Mouse (Mus musculus): ENCODE data around the gene Slk. TPM values are rescaled to one million over a fixed set of nuclear protein-coding genes. Genes with fewer than 3 reads are reported as not detected.

Slk gene
- total and polyA plus RNA-seq, 3 experiments, result 21.1 to 33.6 (median 25.5) TPM

GRCm38 (mm10) chr19:47531309-47531708 is 48.2 kb upstream of the Slk start:
- no peak for DNase-seq (ENCODE audit: extremely low read depth)
- Histone ChIP-seq H3K4me1 (ENCODE audit: control insufficient read depth in 1 of 2, insufficient read depth in 2 of 2) (peaks cover 0 to 19% of the 10 kb centered on the region in 2 experiments; a peak in 2 of 4 replicates), H3K9ac (ENCODE audit: insufficient read depth, low read depth) (no peak overlapping the region), H3K27ac (ENCODE audit: insufficient read depth, low read depth) (no peak overlapping the region), H3K9me3 (replicated peaks; ENCODE audit: low read length) (no peaks in the 10 kb centered on the region), H3K27me3 (replicated peaks) (no peaks in the 10 kb centered on the region), H3K4me3 (replicated peaks in 1 of 3; ENCODE audit: low read depth in 2 of 3, low read length in 2 of 3, poor library complexity in 1 of 3) (no peak overlapping the region), H3K4me2 (ENCODE audit: insufficient read depth, low read depth, poor library complexity, severe bottlenecking) (no peak overlapping the region), H3K36me3 (replicated peaks in 1 of 2; ENCODE audit: control insufficient read depth in 1 of 2, insufficient read depth in 1 of 2, low read length in 1 of 2) (peaks cover 27 to 67% of the 10 kb centered on the region in 2 experiments), H3K79me2 (replicated peaks; ENCODE audit: control insufficient read depth, extremely low read depth, insufficient read depth, poor library complexity, severe bottlenecking) (no peaks in the 10 kb centered on the region)
- dilution Hi-C loops (cut with MboI; ENCODE audit: extremely low pct_ligation_motif_present, extremely low pct_unique_long_range_greater_than_20kb, low sequenced_read_pairs), result no loop called here
- TF ChIP-seq ZC3H11A (IDR thresholded peaks at IDR 0.05; ENCODE audit: low read depth, low read length) (no peak), NELFE (IDR thresholded peaks at IDR 0.05; ENCODE audit: low read depth, low read length) (no peak), GABPA (IDR thresholded peaks at IDR 0.05; ENCODE audit: insufficient replicate concordance, low read depth, low read length) (no peak), CTCF (conservative IDR thresholded peaks at IDR 0.05 in 1 of 2, IDR thresholded peaks at IDR 0.05 in 1 of 2; ENCODE audit: low read depth in 2 of 2, low read length in 2 of 2) (no peak), IRF4 (IDR thresholded peaks at IDR 0.05; ENCODE audit: low read depth, low read length) (no peak), SMC3 (IDR thresholded peaks at IDR 0.05; ENCODE audit: low read depth, low read length) (no peak), ZMIZ1 (IDR thresholded peaks at IDR 0.05; ENCODE audit: low read depth, low read length) (no peak), POLR2A (IDR thresholded peaks at IDR 0.05; ENCODE audit: low read depth, low read length) (no peak), NRF1 (IDR thresholded peaks at IDR 0.05; ENCODE audit: low read depth, low read length) (no peak)
- in situ Hi-C loops (cut with MboI; ENCODE audit: low pct_ligation_motif_present, low pct_unique_long_range_greater_than_20kb, low sequenced_read_pairs), result loop anchor here (10.0 kb wide), 1 partner anchor 53 kb away; no protein-coding TSS in a partner anchor

DNA sequence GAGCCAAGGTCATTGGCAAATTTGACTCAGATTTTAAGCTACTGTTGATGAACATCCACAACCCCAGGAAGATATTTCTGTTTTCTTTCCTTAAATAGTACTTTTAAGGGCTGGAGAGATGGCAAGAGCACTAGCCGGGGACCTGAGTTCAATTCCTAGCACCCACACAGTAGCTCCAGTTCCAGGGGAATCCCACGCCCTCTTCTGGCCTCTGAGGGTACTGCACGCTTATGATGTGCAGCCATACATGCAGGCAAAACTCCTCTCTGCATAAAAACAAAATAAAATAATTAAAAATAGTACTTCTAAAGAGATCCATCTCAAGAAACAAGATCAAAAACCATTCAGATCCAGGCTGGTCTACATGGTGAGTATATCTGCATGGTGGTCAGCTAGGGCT is 47.0 kb upstream of the Slk start:
- in situ Hi-C loops (cut with MboI; ENCODE audit: low pct_ligation_motif_present, low pct_unique_long_range_greater_than_20kb, low sequenced_read_pairs), result loop anchor here (10.0 kb wide), 1 partner anchor 52 kb away; no protein-coding TSS in a partner anchor
- dilution Hi-C loops (cut with MboI; ENCODE audit: extremely low pct_ligation_motif_present, extremely low pct_unique_long_range_greater_than_20kb, low sequenced_read_pairs), result no loop called here

GRCm38 (mm10) chr19:47534131-47534530 is 45.3 kb upstream of the Slk start:
- H3K4me3 ChIP-seq (replicated peaks in 1 of 3; ENCODE audit: low read depth in 2 of 3, low read length in 2 of 3, poor library complexity in 1 of 3), result no peak overlapping the region
- dilution Hi-C loops (cut with MboI; ENCODE audit: extremely low pct_ligation_motif_present, extremely low pct_unique_long_range_greater_than_20kb, low sequenced_read_pairs) (no loop called here), in situ Hi-C loops (cut with MboI; ENCODE audit: low pct_ligation_motif_present, low pct_unique_long_range_greater_than_20kb, low sequenced_read_pairs) (loop anchor here (10.0 kb wide), 1 partner anchor 51 kb away; no protein-coding TSS in a partner anchor)
- TF ChIP-seq NELFE (IDR thresholded peaks at IDR 0.05; ENCODE audit: low read depth, low read length) (no peak), MAZ (IDR thresholded peaks at IDR 0.05; ENCODE audit: low read depth, low read length) (no peak), PAX5 (IDR thresholded peaks at IDR 0.05; ENCODE audit: low read length) (no peak), GABPA (IDR thresholded peaks at IDR 0.05; ENCODE audit: insufficient replicate concordance, low read depth, low read length) (no peak), RAD21 (IDR thresholded peaks at IDR 0.05; ENCODE audit: low read depth, low read length) (no peak), E2F4 (IDR thresholded peaks at IDR 0.05; ENCODE audit: insufficient replicate concordance, low read depth, low read length) (no peak), KAT2A (IDR thresholded peaks at IDR 0.05; ENCODE audit: insufficient replicate concordance, low read length) (no peak), RCOR1 (conservative IDR thresholded peaks at IDR 0.05; ENCODE audit: low read depth, low read length) (no peak), ZKSCAN1 (IDR thresholded peaks at IDR 0.05; ENCODE audit: borderline replicate concordance, low read depth, low read length) (no peak), SIN3A (IDR thresholded peaks at IDR 0.05; ENCODE audit: low read length) (no peak), MAX (IDR thresholded peaks at IDR 0.05; ENCODE audit: low read length) (no peak), ZC3H11A (IDR thresholded peaks at IDR 0.05; ENCODE audit: low read depth, low read length) (no peak), CHD2 (IDR thresholded peaks at IDR 0.05; ENCODE audit: low read length) (no peak)
- no peaks in the 10 kb centered on the region for H3K9me3 ChIP-seq (replicated peaks; ENCODE audit: low read length)
- H3K27me3 ChIP-seq (replicated peaks), result peaks cover 9% of the 10 kb centered on the region
- H3K27ac ChIP-seq (ENCODE audit: insufficient read depth, low read depth), result no peak overlapping the region
- no peak overlapping the region for H3K4me2 ChIP-seq (ENCODE audit: insufficient read depth, low read depth, poor library complexity, severe bottlenecking)
- no peak for DNase-seq (ENCODE audit: extremely low read depth)
- H3K4me1 ChIP-seq (ENCODE audit: control insufficient read depth in 1 of 2, insufficient read depth in 2 of 2), result peaks cover 8 to 40% of the 10 kb centered on the region in 2 experiments; a peak in 3 of 4 replicates
- no peak overlapping the region for H3K9ac ChIP-seq (ENCODE audit: insufficient read depth, low read depth)
- H3K36me3 ChIP-seq (replicated peaks in 1 of 2; ENCODE audit: control insufficient read depth in 1 of 2, insufficient read depth in 1 of 2, low read length in 1 of 2), result peaks cover 16 to 39% of the 10 kb centered on the region in 2 experiments
- no peaks in the 10 kb centered on the region for H3K79me2 ChIP-seq (replicated peaks; ENCODE audit: control insufficient read depth, extremely low read depth, insufficient read depth, poor library complexity, severe bottlenecking)

More for the DNA sequence above, 47.0 kb upstream of the Slk start:
- Histone ChIP-seq H3K79me2 (replicated peaks; ENCODE audit: control insufficient read depth, extremely low read depth, insufficient read depth, poor library complexity, severe bottlenecking) (no peaks in the 10 kb centered on the region), H3K9ac (ENCODE audit: insufficient read depth, low read depth) (no peak overlapping the region), H3K4me1 (ENCODE audit: control insufficient read depth in 1 of 2, insufficient read depth in 2 of 2) (peaks cover under 1 to 23% of the 10 kb centered on the region in 2 experiments; a peak in 2 of 4 replicates), H3K4me3 (replicated peaks in 1 of 3; ENCODE audit: low read depth in 2 of 3, low read length in 2 of 3, poor library complexity in 1 of 3) (no peak overlapping the region), H3K9me3 (replicated peaks; ENCODE audit: low read length) (no peaks in the 10 kb centered on the region), H3K27me3 (replicated peaks) (peaks cover 1% of the 10 kb centered on the region), H3K4me2 (ENCODE audit: insufficient read depth, low read depth, poor library complexity, severe bottlenecking) (no peak overlapping the region), H3K36me3 (replicated peaks in 1 of 2; ENCODE audit: control insufficient read depth in 1 of 2, insufficient read depth in 1 of 2, low read length in 1 of 2) (peaks cover 22 to 56% of the 10 kb centered on the region in 2 experiments), H3K27ac (ENCODE audit: insufficient read depth, low read depth) (no peak overlapping the region)
- no peak for DNase-seq (ENCODE audit: extremely low read depth)
- TF ChIP-seq ZKSCAN1 (IDR thresholded peaks at IDR 0.05; ENCODE audit: borderline replicate concordance, low read depth, low read length) (no peak), ZMIZ1 (IDR thresholded peaks at IDR 0.05; ENCODE audit: low read depth, low read length) (no peak), SMC3 (IDR thresholded peaks at IDR 0.05; ENCODE audit: low read depth, low read length) (no peak), CTCF (conservative IDR thresholded peaks at IDR 0.05 in 1 of 2, IDR thresholded peaks at IDR 0.05 in 1 of 2; ENCODE audit: low read depth in 2 of 2, low read length in 2 of 2) (peak; percentile 28 to 40; a peak in 3 of 4 replicates), EP300 (IDR thresholded peaks at IDR 0.05; ENCODE audit: low read length) (no peak), PAX5 (IDR thresholded peaks at IDR 0.05; ENCODE audit: low read length) (no peak), TCF12 (IDR thresholded peaks at IDR 0.05; ENCODE audit: low read depth, low read length) (no peak), BHLHE40 (IDR thresholded peaks at IDR 0.05; ENCODE audit: low read depth, low read length) (no peak), HCFC1 (IDR thresholded peaks at IDR 0.05; ENCODE audit: low read depth, low read length) (no peak)

All from CH12.LX (cell line).